Mouse (Mus musculus): Measurements from ENCODE around the gene Olfr133. TPM values are rescaled to one million over a fixed set of nuclear protein-coding genes. Genes with fewer than 3 reads are reported as not detected.
"Not testable (repeated sequence)": the region's sequence is repeated elsewhere in the genome, so short reads cannot be mapped to it uniquely, and the experiment has no call there.

Olfr133 gene
- not detected for polyA plus RNA-seq (2012; fragmentation: generic; extraction: Trizol)
- long read RNA-seq, experiment 1 = 0 reads
- long read RNA-seq, experiment 2 = 0 reads

- Histone ChIP-seq H3K27me3 (ENCODE audit: control insufficient read depth, insufficient read depth, insufficient read length) (no peaks in the 10 kb centered on the region), H3K4me3 (ENCODE audit: insufficient read depth, poor library complexity, severe bottlenecking) (no peak within 1 kb of the TSS), H3K79me3 (ENCODE audit: low read depth) (no peaks in the 10 kb centered on the region), H3ac (ENCODE audit: control insufficient read depth, insufficient read length, low read depth) (no peak within 1 kb of the TSS), H3K36me3 (ENCODE audit: control insufficient read depth, insufficient read depth) (no peaks in the 10 kb centered on the region), H3K79me2 (ENCODE audit: control insufficient read depth, insufficient read depth) (no peaks in the 10 kb centered on the region)
- no peak for TF ChIP-seq FOSL1 (IDR thresholded peaks at IDR 0.05; ENCODE audit: insufficient read depth, low read length, poor library complexity, severe bottlenecking)
- no peak for TF ChIP-seq USF1 (IDR thresholded peaks at IDR 0.05; ENCODE audit: low read depth)
- TF ChIP-seq MYOG (IDR thresholded peaks at IDR 0.05; ENCODE audit: control insufficient read depth, extremely low read depth, insufficient read length) = no peak
- TF ChIP-seq MYOD1 (IDR thresholded peaks at IDR 0.05; ENCODE audit: control insufficient read depth, insufficient read length, low read depth) = no peak
- TF ChIP-seq CTCF (IDR thresholded peaks at IDR 0.05; ENCODE audit: control insufficient read depth, insufficient read depth, insufficient read length) = no peak
- no peak for TF ChIP-seq CEBPB (IDR thresholded peaks at IDR 0.05; ENCODE audit: low read depth)
- no peak for TF ChIP-seq MAX (IDR thresholded peaks at IDR 0.05)
Measured at GRCm38 (mm10) chr17:38144981-38145380, at the start of gene Olfr133. Gene Olfr133, plus strand, starts transcription at chr17:38145281.

- not testable (repeated sequence) for H3K79me3 ChIP-seq (ENCODE audit: low read depth); H3K36me3 ChIP-seq (ENCODE audit: control insufficient read depth, insufficient read depth); H3K79me2 ChIP-seq (ENCODE audit: control insufficient read depth, insufficient read depth); H3K27me3 ChIP-seq (ENCODE audit: control insufficient read depth, insufficient read depth, insufficient read length); H3K4me3 ChIP-seq (ENCODE audit: insufficient read depth, poor library complexity, severe bottlenecking); H3ac ChIP-seq (ENCODE audit: control insufficient read depth, insufficient read length, low read depth)
Measured at GRCm38 (mm10) chr17:38124199-38124598, 20.9 kb upstream of the Olfr133 start.

GRCm38 (mm10) chr17:38125371-38125770, 19.7 kb upstream of the Olfr133 start:
- not testable (repeated sequence) for H3K4me3 ChIP-seq (ENCODE audit: insufficient read depth, poor library complexity, severe bottlenecking); H3K36me3 ChIP-seq (ENCODE audit: control insufficient read depth, insufficient read depth); H3K79me2 ChIP-seq (ENCODE audit: control insufficient read depth, insufficient read depth); H3ac ChIP-seq (ENCODE audit: control insufficient read depth, insufficient read length, low read depth); H3K27me3 ChIP-seq (ENCODE audit: control insufficient read depth, insufficient read depth, insufficient read length); H3K79me3 ChIP-seq (ENCODE audit: low read depth)

GRCm38 (mm10) chr17:38134426-38134825, 10.7 kb upstream of the Olfr133 start, which contains the start of gene Olfr132:
Gene Olfr132, minus strand, starts transcription at chr17:38134526.
- H3K27me3 ChIP-seq (ENCODE audit: control insufficient read depth, insufficient read depth, insufficient read length) = no peaks in the 10 kb centered on the region
- no peaks in the 10 kb centered on the region for H3K79me2 ChIP-seq (ENCODE audit: control insufficient read depth, insufficient read depth)
- H3K4me3 ChIP-seq (ENCODE audit: insufficient read depth, poor library complexity, severe bottlenecking) = no peak within 1 kb of the TSS
- no peak for TF ChIP-seq USF1 (IDR thresholded peaks at IDR 0.05; ENCODE audit: low read depth)
- no peak for TF ChIP-seq FOSL1 (IDR thresholded peaks at IDR 0.05; ENCODE audit: insufficient read depth, low read length, poor library complexity, severe bottlenecking)
- TF ChIP-seq CEBPB (IDR thresholded peaks at IDR 0.05; ENCODE audit: low read depth) = no peak
- TF ChIP-seq MYOD1 (IDR thresholded peaks at IDR 0.05; ENCODE audit: control insufficient read depth, insufficient read length, low read depth) = no peak
- TF ChIP-seq CTCF (IDR thresholded peaks at IDR 0.05; ENCODE audit: control insufficient read depth, insufficient read depth, insufficient read length) = no peak
- TF ChIP-seq MAX (IDR thresholded peaks at IDR 0.05) = no peak
- no peak for TF ChIP-seq MYOG (IDR thresholded peaks at IDR 0.05; ENCODE audit: control insufficient read depth, extremely low read depth, insufficient read length)
- H3ac ChIP-seq (ENCODE audit: control insufficient read depth, insufficient read length, low read depth) = no peak within 1 kb of the TSS
- H3K79me3 ChIP-seq (ENCODE audit: low read depth) = no peaks in the 10 kb centered on the region
- H3K36me3 ChIP-seq (ENCODE audit: control insufficient read depth, insufficient read depth) = no peaks in the 10 kb centered on the region

- TF ChIP-seq FOSL1 (IDR thresholded peaks at IDR 0.05; ENCODE audit: insufficient read depth, low read length, poor library complexity, severe bottlenecking) (no peak), USF1 (IDR thresholded peaks at IDR 0.05; ENCODE audit: low read depth) (no peak), MAX (IDR thresholded peaks at IDR 0.05) (no peak), CTCF (IDR thresholded peaks at IDR 0.05; ENCODE audit: control insufficient read depth, insufficient read depth, insufficient read length) (no peak), MYOD1 (IDR thresholded peaks at IDR 0.05; ENCODE audit: control insufficient read depth, insufficient read length, low read depth) (no peak), MYOG (IDR thresholded peaks at IDR 0.05; ENCODE audit: control insufficient read depth, extremely low read depth, insufficient read length) (no peak), CEBPB (IDR thresholded peaks at IDR 0.05; ENCODE audit: low read depth) (no peak)
- Histone ChIP-seq H3K27me3 (ENCODE audit: control insufficient read depth, insufficient read depth, insufficient read length) (no peaks in the 10 kb centered on the region), H3K4me3 (ENCODE audit: insufficient read depth, poor library complexity, severe bottlenecking) (no peak within 1 kb of the TSS), H3K36me3 (ENCODE audit: control insufficient read depth, insufficient read depth) (no peaks in the 10 kb centered on the region), H3K79me2 (ENCODE audit: control insufficient read depth, insufficient read depth) (no peaks in the 10 kb centered on the region), H3ac (ENCODE audit: control insufficient read depth, insufficient read length, low read depth) (no peak within 1 kb of the TSS), H3K79me3 (ENCODE audit: low read depth) (no peaks in the 10 kb centered on the region)
Measured at GRCm38 (mm10) chr17:38171088-38171487, 26.0 kb downstream of the Olfr133 start, which contains the start of gene Olfr134. Gene Olfr134, plus strand, starts transcription at chr17:38171388.

Other genes starting within 250 kb of the Olfr133 start
- not detected for gene Olfr127, start 244.8 kb upstream of the Olfr133 start, polyA plus RNA-seq (2012; fragmentation: generic; extraction: Trizol)
- not detected for gene Olfr128, start 224.7 kb upstream of the Olfr133 start, polyA plus RNA-seq (2012; fragmentation: generic; extraction: Trizol)
- gene Olfr761, start 192.2 kb upstream of the Olfr133 start, polyA plus RNA-seq (2012; fragmentation: generic; extraction: Trizol) = not detected
- gene Olfr129, start 85.2 kb upstream of the Olfr133 start, polyA plus RNA-seq (2012; fragmentation: generic; extraction: Trizol) = not detected
- gene Olfr130, start 81.4 kb upstream of the Olfr133 start, polyA plus RNA-seq (2012; fragmentation: generic; extraction: Trizol) = not detected
- gene Olfr131, start 56.6 kb upstream of the Olfr133 start, polyA plus RNA-seq (2012; fragmentation: generic; extraction: Trizol) = not detected
- gene Olfr132, start 10.8 kb upstream of the Olfr133 start, polyA plus RNA-seq (2012; fragmentation: generic; extraction: Trizol) = not detected
- gene Olfr134, start 26.1 kb downstream of the Olfr133 start, polyA plus RNA-seq (2012; fragmentation: generic; extraction: Trizol) = not detected
- gene Olfr135, start 59.1 kb downstream of the Olfr133 start, polyA plus RNA-seq (2012; fragmentation: generic; extraction: Trizol) = not detected
- gene Olfr138, start 115.8 kb downstream of the Olfr133 start, polyA plus RNA-seq (2012; fragmentation: generic; extraction: Trizol) = not detected
- gene Olfr137, start 162.3 kb downstream of the Olfr133 start, polyA plus RNA-seq (2012; fragmentation: generic; extraction: Trizol) = not detected
- gene Olfr136, start 184.6 kb downstream of the Olfr133 start, polyA plus RNA-seq (2012; fragmentation: generic; extraction: Trizol) = not detected